Mouse (Mus musculus) c-Kit-positive CD71-positive TER-119-positive erythroid progenitor cells, embryonic 14.5 days (primary cell): Measurements from ENCODE around the gene Tm6sf2.
"Not testable (repeated sequence)": the region's sequence is repeated elsewhere in the genome, so short reads cannot be mapped to it uniquely, and the experiment has no call there.

Source experiments
- DNase-seq: peaks from one replicate; pipeline ENCODE4 v3.0.0-alpha.2; 2013; ENCODE audit warnings: low spot score

Tm6sf2 gene

GRCm38 (mm10) chr8:70072441-70073069 lies at the start of gene Tm6sf2:
Gene Tm6sf2 (plus strand): TSS chr8:70072924.
- DNase-seq, result peak; percentile 21

GRCm38 (mm10) chr8:70023596-70023995 lies 49.1 kb upstream of the Tm6sf2 start:
- DNase-seq, result no peak

- DNase-seq, result no peak
Observed at GRCm38 (mm10) chr8:70026151-70026550, 46.6 kb upstream of the Tm6sf2 start.

GRCm38 (mm10) chr8:70030255-70030654 lies 42.5 kb upstream of the Tm6sf2 start:
- DNase-seq, result no peak

GRCm38 (mm10) chr8:70037994-70038393 lies 34.7 kb upstream of the Tm6sf2 start:
- DNase-seq, result no peak

GRCm38 (mm10) chr8:70041885-70042546 lies 30.7 kb upstream of the Tm6sf2 start:
- DNase-seq, result no peak

GRCm38 (mm10) chr8:70042583-70043455 lies 29.9 kb upstream of the Tm6sf2 start, which contains the start of the genes Mau2 and Sugp1:
Gene Mau2 (minus strand): TSS chr8:70042734.
Gene Sugp1 (plus strand): TSS chr8:70042813.
- peak; percentile 96 for DNase-seq

- DNase-seq, result no peak
Observed at GRCm38 (mm10) chr8:70043996-70044395, 28.7 kb upstream of the Tm6sf2 start.

- no peak for DNase-seq
Observed at GRCm38 (mm10) chr8:70049662-70050061, 23.1 kb upstream of the Tm6sf2 start.

- DNase-seq, result not testable (repeated sequence)
Observed at GRCm38 (mm10) chr8:70050434-70050833, 22.3 kb upstream of the Tm6sf2 start.

GRCm38 (mm10) chr8:70057721-70058120 lies 15.0 kb upstream of the Tm6sf2 start:
- DNase-seq, result no peak

- no peak for DNase-seq
Observed at GRCm38 (mm10) chr8:70071836-70072440, 786 bp upstream of the Tm6sf2 start.

- DNase-seq, result no peak
Observed at GRCm38 (mm10) chr8:70073120-70073519, 396 bp downstream of the Tm6sf2 start.

- no peak for DNase-seq
Observed at GRCm38 (mm10) chr8:70073682-70074081, 958 bp downstream of the Tm6sf2 start.

- no peak for DNase-seq
Observed at GRCm38 (mm10) chr8:70081976-70082375, 9.3 kb downstream of the Tm6sf2 start.

GRCm38 (mm10) chr8:70083285-70083684 lies 10.6 kb downstream of the Tm6sf2 start, which contains the start of gene Hapln4:
Gene Hapln4 (plus strand): TSS chr8:70083457.
- no peak for DNase-seq

GRCm38 (mm10) chr8:70084191-70085065 lies 11.7 kb downstream of the Tm6sf2 start:
- no peak for DNase-seq

GRCm38 (mm10) chr8:70086151-70086550 lies 13.4 kb downstream of the Tm6sf2 start:
- no peak for DNase-seq

GRCm38 (mm10) chr8:70087237-70087636 lies 14.5 kb downstream of the Tm6sf2 start:
- DNase-seq, result no peak

- no peak for DNase-seq
Observed at GRCm38 (mm10) chr8:70087836-70088650, 15.3 kb downstream of the Tm6sf2 start.
